Mouse (Mus musculus): Measurements from ENCODE around the gene Wipf3.

Wipf3 gene

GRCm38 (mm10) chr6:54531048-54531481 lies 101.7 kb downstream of the Wipf3 start:
- no peak for DNase-seq (ENCODE audit: low spot score in 2 of 2)

- no peak for DNase-seq (ENCODE audit: low spot score in 2 of 2)
These were observed 106.1 kb downstream of the Wipf3 start for GRCm38 (mm10) chr6:54535485-54535884.

- no peak for DNase-seq (ENCODE audit: low spot score in 2 of 2)
These were observed 107.7 kb downstream of the Wipf3 start for GRCm38 (mm10) chr6:54537053-54537452.

GRCm38 (mm10) chr6:54538773-54539173 lies 109.4 kb downstream of the Wipf3 start:
- DNase-seq (ENCODE audit: low spot score in 2 of 2), result no peak

- DNase-seq (ENCODE audit: low spot score in 2 of 2), result no peak
These were observed 110.0 kb downstream of the Wipf3 start for GRCm38 (mm10) chr6:54539396-54539795.

GRCm38 (mm10) chr6:54540252-54540887 lies 111.0 kb downstream of the Wipf3 start:
- DNase-seq (ENCODE audit: low spot score in 2 of 2), result peak in 1 of 2 experiments; percentile 12

GRCm38 (mm10) chr6:54542836-54543235 lies 113.4 kb downstream of the Wipf3 start:
- no peak for DNase-seq (ENCODE audit: low spot score in 2 of 2)

- DNase-seq (ENCODE audit: low spot score in 2 of 2), result no peak
These were observed 114.2 kb downstream of the Wipf3 start for GRCm38 (mm10) chr6:54543646-54544045.

GRCm38 (mm10) chr6:54548314-54549019 lies 119.1 kb downstream of the Wipf3 start:
- DNase-seq (ENCODE audit: low spot score in 2 of 2), result no peak

- DNase-seq (ENCODE audit: low spot score in 2 of 2), result no peak
These were observed 119.9 kb downstream of the Wipf3 start for GRCm38 (mm10) chr6:54549311-54549710.

GRCm38 (mm10) chr6:54550801-54551323 lies 121.5 kb downstream of the Wipf3 start:
- DNase-seq (ENCODE audit: low spot score in 2 of 2), result no peak

GRCm38 (mm10) chr6:54552721-54553413 lies 123.5 kb downstream of the Wipf3 start:
- no peak for DNase-seq (ENCODE audit: low spot score in 2 of 2)

All from urinary bladder, postnatal 36 days (tissue).